Mouse (Mus musculus): ENCODE results near the gene Atl1. TPM values are rescaled to one million over a fixed set of nuclear protein-coding genes. Genes with fewer than 3 reads are reported as not detected.

The Atl1 gene
- polyA plus RNA-seq, 1 experiment from 2014 or later: 3.3 TPM

DNA sequence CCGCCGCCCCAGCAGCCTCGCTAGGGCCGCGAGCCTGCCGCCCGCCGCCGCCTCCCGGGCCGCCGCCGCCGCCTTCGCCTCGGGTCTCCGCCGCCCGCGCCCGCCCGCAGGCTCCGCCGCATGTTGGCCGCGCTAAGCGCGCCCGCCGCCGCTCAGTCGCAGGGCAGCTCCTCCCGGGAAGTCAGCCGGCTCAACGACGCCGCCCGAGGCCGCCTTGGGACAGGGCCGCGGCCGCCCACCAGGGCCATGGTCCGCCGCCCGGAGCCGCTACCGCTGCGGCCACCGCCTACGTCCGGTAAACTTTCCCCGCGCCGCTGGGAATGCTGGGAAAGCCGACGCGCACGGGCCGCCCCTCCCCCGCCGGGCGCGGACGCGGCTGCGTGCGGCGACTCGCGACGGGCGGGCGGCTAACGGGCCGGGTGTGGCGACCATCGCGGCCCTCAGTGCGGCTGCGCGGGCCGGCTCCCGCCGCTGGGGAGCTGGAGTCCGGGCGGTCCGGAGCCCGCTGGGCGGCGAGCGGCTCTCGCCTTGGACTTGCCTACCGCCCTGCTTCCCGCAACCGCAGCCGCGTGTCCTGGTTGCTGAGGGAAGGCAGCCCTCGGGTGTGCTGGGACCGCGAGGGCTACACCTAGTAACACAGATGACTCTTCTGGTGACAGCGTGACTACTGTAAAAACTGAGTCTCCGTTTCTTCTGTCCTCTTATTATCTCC is 94.5 kb downstream of the Atl1 start, which contains the start of gene Sav1:
TSS of gene Sav1 (minus strand) at position 217 of the 712 bp plus-strand sequence.
- Histone ChIP-seq H3K36me3 (peaks cover 16% of the 10 kb centered on the region; the same call in 1 of the 2 replicates), H3K27ac (peak within 1 kb of the TSS; percentile 92), H3K27me3 (no peaks in the 10 kb centered on the region), H3K9ac (peak within 1 kb of the TSS; percentile 97), H3K9me3 (no peaks in the 10 kb centered on the region), H3K4me3 (peak within 1 kb of the TSS; percentile 99), H3K4me1 (peaks cover 10% of the 10 kb centered on the region), H3K4me2 (peak within 1 kb of the TSS; percentile 75)
- ATAC-seq (ENCODE audit: borderline replicate concordance, extremely low read depth, low FRiP score, low TSS enrichment): peak; percentile 91
- WGBS: under 1% methylated on average over 94 of the region's 102 CpGs

DNA sequence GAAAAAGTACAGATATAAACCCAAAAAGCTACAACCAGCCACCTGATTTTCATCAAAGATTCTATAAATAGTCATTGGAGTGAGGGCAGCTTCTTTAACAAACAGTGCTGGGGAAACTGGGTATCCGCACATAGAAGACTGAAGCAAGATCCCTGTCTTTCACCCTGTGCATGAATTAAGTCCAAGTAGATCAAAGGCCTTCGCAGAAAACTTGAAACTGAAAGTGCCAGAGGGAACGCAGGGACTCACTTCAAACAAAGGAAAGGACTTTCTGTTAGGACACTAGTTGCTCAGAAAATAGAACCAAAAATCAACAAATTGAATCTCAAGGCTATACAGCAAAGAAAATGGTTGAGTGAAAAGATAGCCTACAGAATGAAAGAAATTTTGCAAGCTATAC is 103.0 kb downstream of the Atl1 start:
- WGBS: 67% methylated on average over 3 of the region's 3 CpGs

GRCm38 (mm10) chr12:69998186-69998983 is 106.0 kb downstream of the Atl1 start:
- no peaks in the 10 kb centered on the region for H3K4me1 ChIP-seq
- H3K4me3 ChIP-seq: no peak overlapping the region
- no peaks in the 10 kb centered on the region for H3K36me3 ChIP-seq
- no peak overlapping the region for H3K27ac ChIP-seq
- no peak overlapping the region for H3K9ac ChIP-seq
- ATAC-seq (ENCODE audit: borderline replicate concordance, extremely low read depth, low FRiP score, low TSS enrichment): no peak
- H3K4me2 ChIP-seq: no peak overlapping the region
- no peaks in the 10 kb centered on the region for H3K27me3 ChIP-seq
- no peaks in the 10 kb centered on the region for H3K9me3 ChIP-seq
- WGBS: 59% methylated on average over 13 of the region's 13 CpGs

More for the DNA sequence above, 103.0 kb downstream of the Atl1 start:
- no peak overlapping the region for H3K4me3 ChIP-seq
- no peaks in the 10 kb centered on the region for H3K27me3 ChIP-seq
- no peaks in the 10 kb centered on the region for H3K36me3 ChIP-seq
- H3K27ac ChIP-seq: no peak overlapping the region
- H3K4me2 ChIP-seq: no peak overlapping the region
- no peaks in the 10 kb centered on the region for H3K4me1 ChIP-seq
- no peak overlapping the region for H3K9ac ChIP-seq
- no peaks in the 10 kb centered on the region for H3K9me3 ChIP-seq
- ATAC-seq (ENCODE audit: borderline replicate concordance, extremely low read depth, low FRiP score, low TSS enrichment): no peak

DNA sequence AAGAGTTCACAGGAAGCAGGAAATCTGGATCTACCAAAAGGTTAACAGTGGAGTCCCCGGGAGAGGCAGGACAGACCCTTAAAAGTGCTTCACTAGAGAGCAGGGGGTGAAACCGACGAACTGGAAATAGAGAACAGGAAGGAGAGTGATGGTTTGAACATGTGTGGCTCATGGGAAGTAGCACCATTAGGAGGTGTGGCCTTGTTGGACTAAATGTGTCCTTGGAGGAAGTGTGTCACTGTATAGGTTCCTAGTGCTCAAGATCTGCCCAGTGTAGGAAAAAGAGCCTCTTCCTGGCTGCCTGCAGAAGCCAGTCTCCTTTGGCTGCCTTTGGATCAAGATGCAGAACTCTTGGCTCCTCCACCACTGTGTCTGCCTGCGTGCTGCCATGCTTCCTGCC is 112.7 kb downstream of the Atl1 start:
- Histone ChIP-seq H3K4me2 (no peak overlapping the region), H3K4me3 (no peak overlapping the region), H3K9ac (no peak overlapping the region), H3K9me3 (no peaks in the 10 kb centered on the region), H3K27me3 (no peaks in the 10 kb centered on the region), H3K4me1 (no peaks in the 10 kb centered on the region), H3K36me3 (no peaks in the 10 kb centered on the region), H3K27ac (no peak overlapping the region)
- 62% methylated on average over 4 of the region's 4 CpGs for WGBS
- no peak for ATAC-seq (ENCODE audit: borderline replicate concordance, extremely low read depth, low FRiP score, low TSS enrichment)

- Histone ChIP-seq H3K4me2 (no peak overlapping the region), H3K9me3 (no peaks in the 10 kb centered on the region), H3K27ac (no peak overlapping the region), H3K36me3 (peaks cover 12% of the 10 kb centered on the region), H3K4me3 (no peak overlapping the region), H3K9ac (no peak overlapping the region), H3K27me3 (no peaks in the 10 kb centered on the region), H3K4me1 (no peaks in the 10 kb centered on the region)
- ATAC-seq (ENCODE audit: borderline replicate concordance, extremely low read depth, low FRiP score, low TSS enrichment): no peak
- WGBS: 97% methylated on average over 4 of the region's 4 CpGs
Measured at GRCm38 (mm10) chr12:70010356-70010755, 117.9 kb downstream of the Atl1 start.

DNA sequence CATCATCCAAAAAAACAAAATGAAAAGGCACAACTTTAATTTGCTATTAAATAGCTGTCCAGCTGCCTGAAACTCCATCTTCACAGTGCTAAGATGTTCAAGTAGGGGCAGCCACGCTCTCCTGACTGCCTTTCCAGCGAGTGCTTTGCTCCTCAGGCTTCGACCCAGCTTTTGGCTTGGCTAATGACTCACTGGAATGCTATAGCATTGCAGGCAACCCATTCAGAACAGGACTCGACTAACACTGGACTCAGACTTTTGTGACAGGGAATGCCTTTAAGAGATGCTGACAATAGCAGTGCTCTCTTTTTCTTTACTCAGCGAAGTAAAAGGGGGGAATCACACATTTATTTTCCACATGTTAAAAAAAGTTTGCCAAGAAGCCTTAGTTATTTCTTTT is 119.3 kb downstream of the Atl1 start:
- H3K9ac ChIP-seq: no peak overlapping the region
- 72% methylated on average over 5 of the region's 5 CpGs for WGBS
- no peaks in the 10 kb centered on the region for H3K9me3 ChIP-seq
- no peak overlapping the region for H3K4me2 ChIP-seq
- no peak for ATAC-seq (ENCODE audit: borderline replicate concordance, extremely low read depth, low FRiP score, low TSS enrichment)
- no peak overlapping the region for H3K27ac ChIP-seq
- no peaks in the 10 kb centered on the region for H3K27me3 ChIP-seq
- H3K36me3 ChIP-seq: peaks cover 12% of the 10 kb centered on the region
- H3K4me3 ChIP-seq: no peak overlapping the region
- 0 out of 2 replicates have a peak, but pooled peaks cover 4% of the 10 kb centered on the region for H3K4me1 ChIP-seq

- Histone ChIP-seq H3K27me3 (no peaks in the 10 kb centered on the region), H3K4me2 (no peak overlapping the region), H3K36me3 (peaks cover 22% of the 10 kb centered on the region), H3K4me3 (no peak overlapping the region), H3K9me3 (no peaks in the 10 kb centered on the region), H3K4me1 (0 out of 2 replicates have a peak, but pooled peaks cover 4% of the 10 kb centered on the region), H3K9ac (no peak overlapping the region), H3K27ac (no peak overlapping the region)
- 36% methylated on average over 4 of the region's 4 CpGs for WGBS
- ATAC-seq (ENCODE audit: borderline replicate concordance, extremely low read depth, low FRiP score, low TSS enrichment): no peak
Measured at GRCm38 (mm10) chr12:70015936-70016335, 123.5 kb downstream of the Atl1 start.

Other genes with a start within 250 kb of the Atl1 start
- gene Sos2, start 210.8 kb upstream of the Atl1 start, polyA plus RNA-seq (2015; fragmentation: Nextera tagmentation; extraction: Ambion mirVana): 7.5 and 8.9 TPM in 2 replicates
- gene L2hgdh, start 167.7 kb upstream of the Atl1 start, polyA plus RNA-seq (2015; fragmentation: Nextera tagmentation; extraction: Ambion mirVana): 14.6 and 14.9 TPM in 2 replicates
- 28.3 and 30.0 TPM in 2 replicates for gene Atp5s, start 167.7 kb upstream of the Atl1 start, polyA plus RNA-seq (2015; fragmentation: Nextera tagmentation; extraction: Ambion mirVana)
- 1.4 and 1.6 TPM in 2 replicates for gene Cdkl1, start 101.3 kb upstream of the Atl1 start, polyA plus RNA-seq (2015; fragmentation: Nextera tagmentation; extraction: Ambion mirVana)
- gene Map4k5, start 586 bp downstream of the Atl1 start, polyA plus RNA-seq (2015; fragmentation: Nextera tagmentation; extraction: Ambion mirVana): 34.2 and 35.6 TPM in 2 replicates
- 8.9 and 9.0 TPM in 2 replicates for gene Sav1, start 94.4 kb downstream of the Atl1 start, polyA plus RNA-seq (2015; fragmentation: Nextera tagmentation; extraction: Ambion mirVana)
- 13.1 and 14.6 TPM in 2 replicates for gene Nin, start 221.1 kb downstream of the Atl1 start, polyA plus RNA-seq (2015; fragmentation: Nextera tagmentation; extraction: Ambion mirVana)

Data from lung, embryonic 15.5 days (tissue).